Mouse (Mus musculus) midbrain, embryonic 13.5 days (tissue): ENCODE measurements around the gene Pwwp2a. TPM values are rescaled to one million over a fixed set of nuclear protein-coding genes. Genes with fewer than 3 reads are reported as not detected.
A peak's percentile ranks its signal among the peaks of the same experiment; 100 is the strongest.

ENCODE experiments used
- ATAC-seq: fragments of 200-750 bp; cut with Nextera tagmentation; 2 replicates; pipeline ENCODE4 v1.8.0; 2017; ENCODE audit warnings: mild to moderate bottlenecking, moderate TSS enrichment, moderate library complexity
- H3K27ac ChIP-seq: fragments of 300-500 bp; sonication (generic); 2 replicates; pipeline ENCODE4 v1.5.1; 2015; ENCODE audit warnings: inconsistent platforms, mild to moderate bottlenecking, moderate library complexity
- H3K27me3 ChIP-seq: fragments of 300-500 bp; sonication (generic); 2 replicates; pipeline ENCODE4 v1.6.1; 2015; ENCODE audit warnings: mild to moderate bottlenecking, inconsistent platforms
- H3K36me3 ChIP-seq: fragments of 300-500 bp; sonication (generic); 2 replicates; pipeline ENCODE4 v1.6.1; 2015; ENCODE audit warnings: mild to moderate bottlenecking, inconsistent platforms
- H3K4me1 ChIP-seq: fragments of 300-500 bp; sonication (generic); replicated peaks from 2 replicates; pipeline ENCODE4 v1.6.1; 2015; ENCODE audit warnings: inconsistent platforms
- H3K4me2 ChIP-seq: fragments of 300-500 bp; sonication (generic); replicated peaks from 2 replicates; pipeline ENCODE4 v1.6.1; 2015; ENCODE audit warnings: moderate library complexity, mild to moderate bottlenecking, inconsistent platforms
- H3K4me3 ChIP-seq: fragments of 300-500 bp; sonication (generic); replicated peaks from 2 replicates; pipeline ENCODE4 v1.5.1; 2015; ENCODE audit warnings: mild to moderate bottlenecking, inconsistent platforms
- H3K9ac ChIP-seq: fragments of 300-500 bp; sonication (generic); replicated peaks from 2 replicates; pipeline ENCODE4 v1.6.1; 2015; ENCODE audit warnings: mild to moderate bottlenecking, inconsistent platforms
- H3K9me3 ChIP-seq: fragments of 300-500 bp; sonication (generic); 2 replicates; pipeline ENCODE4 v1.6.1; 2016; ENCODE audit warnings: mild to moderate bottlenecking, inconsistent platforms
- WGBS: fragments of 180-500 bp; shearing (Covaris S2); methylation state at CpG from one replicate; pipeline ENCODE4 v1.1.7; 2015; 5-methylcytosine and 5-hydroxymethylcytosine counted together
- polyA plus RNA-seq: library from polyadenylated mRNA; unstranded; fragments of >200 nt; fragmentation: Nextera tagmentation; extraction: Ambion mirVana; gene quantifications from 2 replicates; pipeline ENCODE4 v1.2.1, GENCODE M21; 2015

The Pwwp2a gene
- polyA plus RNA-seq, 1 experiment from 2014 or later = 36.3 TPM

DNA sequence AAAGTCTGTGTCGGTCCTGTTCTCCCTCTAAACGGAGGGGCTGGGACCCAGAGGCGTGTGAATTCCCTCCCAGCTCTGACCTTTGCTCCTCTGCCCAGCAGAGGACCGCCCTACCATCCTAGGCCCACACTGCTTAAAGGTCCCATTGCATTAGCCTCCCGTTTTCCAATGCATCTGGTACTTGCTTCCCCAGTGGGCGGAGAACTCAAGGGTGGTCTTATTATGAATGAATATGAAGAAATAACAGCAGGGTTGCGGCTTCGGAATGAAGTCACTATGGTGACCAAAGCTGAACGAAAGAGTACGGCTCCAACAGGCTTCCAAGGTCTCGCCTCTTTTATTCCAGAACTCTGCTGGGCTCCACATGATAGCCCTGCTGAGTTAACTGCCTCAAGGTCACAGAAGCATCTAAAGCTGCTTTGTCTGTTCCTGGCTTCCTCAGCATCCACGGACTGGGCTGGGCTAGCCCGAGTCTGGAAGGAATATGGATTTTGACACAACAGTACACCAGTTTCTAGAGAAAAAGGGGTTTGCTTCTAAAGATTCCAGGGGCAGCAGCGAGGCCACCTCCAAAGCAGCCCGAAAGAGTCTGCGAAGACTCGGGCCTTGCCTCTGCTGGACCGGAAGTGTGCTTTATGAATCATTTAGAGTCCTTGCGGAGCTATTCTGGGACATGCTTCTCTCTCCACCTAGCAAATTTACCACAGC, 14.6 kb upstream of the Pwwp2a start:
- ATAC-seq = peak; percentile 83
- Histone ChIP-seq H3K27ac (peak overlapping the region; percentile 14; the same call in 1 of the 2 replicates), H3K36me3 (no peaks in the 10 kb centered on the region), H3K4me1 (peaks cover 14% of the 10 kb centered on the region), H3K27me3 (0 out of 2 replicates have a peak, but pooled peaks cover 5% of the 10 kb centered on the region), H3K4me3 (no peak overlapping the region), H3K9ac (no peak overlapping the region), H3K4me2 (no peak overlapping the region), H3K9me3 (peaks cover 2% of the 10 kb centered on the region; the same call in 1 of the 2 replicates)
- 37% methylated on average over 19 of the region's 19 CpGs for WGBS

DNA sequence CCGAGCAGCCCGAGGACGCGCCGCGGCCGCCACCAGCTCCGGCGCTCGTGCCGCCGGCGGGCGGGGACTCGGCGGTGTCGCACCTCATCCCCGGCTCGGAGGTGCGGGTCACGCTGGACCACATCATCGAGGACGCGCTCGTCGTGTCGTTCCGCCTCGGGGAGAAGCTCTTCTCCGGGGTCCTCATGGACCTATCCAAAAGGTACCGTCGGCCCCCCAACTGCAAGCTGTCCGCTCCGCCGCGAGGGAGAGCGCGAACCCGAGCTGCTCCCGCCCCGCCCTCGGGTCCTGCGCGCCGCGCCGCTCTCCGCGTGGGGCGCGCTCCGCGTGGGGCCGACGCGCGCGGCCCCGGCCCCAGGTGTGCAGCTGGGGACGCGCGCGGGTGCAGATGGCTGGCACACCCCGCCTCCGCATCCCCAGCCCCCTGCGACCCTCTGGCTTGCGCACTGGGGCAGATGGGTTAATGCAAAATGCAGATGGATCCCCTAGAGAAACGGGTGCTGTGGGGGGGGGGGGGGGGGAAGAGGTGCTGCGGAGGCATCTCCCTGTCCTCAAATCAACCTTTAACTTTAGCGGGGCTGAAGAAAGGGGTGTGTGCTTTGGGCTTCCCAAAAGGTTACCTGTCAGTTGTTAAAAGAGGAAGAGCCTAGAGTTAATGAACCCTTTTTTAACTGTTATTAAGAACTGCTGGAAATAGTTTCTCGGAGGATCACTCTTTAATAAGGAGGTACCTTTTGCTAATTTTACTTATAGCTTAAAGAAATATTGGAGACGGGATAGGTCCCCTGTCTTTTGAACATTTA, 818 bp downstream of the Pwwp2a start:
- Histone ChIP-seq H3K4me1 (peaks cover 43% of the 10 kb centered on the region), H3K9ac (peak overlapping the region; percentile 97), H3K9me3 (no peaks in the 10 kb centered on the region), H3K27ac (peak overlapping the region; percentile 97), H3K4me3 (peak overlapping the region; percentile 90), H3K36me3 (peaks cover 9% of the 10 kb centered on the region), H3K4me2 (peak overlapping the region; percentile 70), H3K27me3 (no peaks in the 10 kb centered on the region)
- 1% methylated on average over 70 of the region's 72 CpGs for WGBS
- peak; percentile 44 for ATAC-seq

GRCm38 (mm10) chr11:43688850-43689249, 7.1 kb downstream of the Pwwp2a start:
- 87% methylated on average over 1 of the region's 1 CpGs for WGBS

DNA sequence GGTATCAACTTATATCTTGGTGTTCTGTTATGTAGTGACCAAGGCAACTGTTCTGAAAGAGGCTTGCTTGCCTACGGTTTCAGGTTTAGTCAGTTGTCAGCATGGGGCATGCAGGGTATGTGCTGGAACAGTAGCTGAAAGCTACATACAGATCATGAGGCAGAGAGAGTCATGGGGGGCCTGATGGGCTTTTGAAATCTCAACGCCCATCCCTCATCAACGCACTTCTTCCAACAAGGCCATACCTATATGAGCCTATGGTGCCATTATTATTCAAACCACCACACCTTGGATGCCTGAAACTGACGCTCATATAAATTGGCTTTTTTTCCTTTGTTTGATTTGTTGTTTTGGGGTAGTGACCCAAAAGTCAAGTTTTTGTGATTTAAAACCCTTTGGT, 14.8 kb downstream of the Pwwp2a start:
- ATAC-seq = no peak
- WGBS = 89% methylated on average over 4 of the region's 4 CpGs

More at GRCm38 (mm10) chr11:43688850-43689249, 7.1 kb downstream of the Pwwp2a start:
- H3K27me3 ChIP-seq = no peaks in the 10 kb centered on the region
- peaks cover 54% of the 10 kb centered on the region for H3K36me3 ChIP-seq
- no peak for ATAC-seq
- no peak overlapping the region for H3K27ac ChIP-seq
- H3K4me2 ChIP-seq = no peak overlapping the region
- H3K9ac ChIP-seq = no peak overlapping the region
- no peak overlapping the region for H3K4me3 ChIP-seq
- no peaks in the 10 kb centered on the region for H3K9me3 ChIP-seq
- H3K4me1 ChIP-seq = peaks cover 26% of the 10 kb centered on the region

GRCm38 (mm10) chr11:43698621-43699020, 16.8 kb downstream of the Pwwp2a start:
- Histone ChIP-seq H3K27me3 (no peaks in the 10 kb centered on the region), H3K27ac (no peak overlapping the region), H3K4me2 (no peak overlapping the region), H3K4me1 (0 out of 2 replicates have a peak, but pooled peaks cover 5% of the 10 kb centered on the region), H3K9ac (no peak overlapping the region), H3K4me3 (no peak overlapping the region), H3K9me3 (no peaks in the 10 kb centered on the region), H3K36me3 (peaks cover 47% of the 10 kb centered on the region)
- ATAC-seq = no peak
- whole genome bisulfite sequencing = 94% methylated on average over 5 of the region's 5 CpGs

More for the DNA sequence above, 14.8 kb downstream of the Pwwp2a start:
- no peaks in the 10 kb centered on the region for H3K27me3 ChIP-seq
- no peak overlapping the region for H3K9ac ChIP-seq
- peaks cover 60% of the 10 kb centered on the region for H3K36me3 ChIP-seq
- no peak overlapping the region for H3K4me3 ChIP-seq
- H3K4me2 ChIP-seq = no peak overlapping the region
- H3K9me3 ChIP-seq = no peaks in the 10 kb centered on the region
- no peak overlapping the region for H3K27ac ChIP-seq
- 0 out of 2 replicates have a peak, but pooled peaks cover 5% of the 10 kb centered on the region for H3K4me1 ChIP-seq

DNA sequence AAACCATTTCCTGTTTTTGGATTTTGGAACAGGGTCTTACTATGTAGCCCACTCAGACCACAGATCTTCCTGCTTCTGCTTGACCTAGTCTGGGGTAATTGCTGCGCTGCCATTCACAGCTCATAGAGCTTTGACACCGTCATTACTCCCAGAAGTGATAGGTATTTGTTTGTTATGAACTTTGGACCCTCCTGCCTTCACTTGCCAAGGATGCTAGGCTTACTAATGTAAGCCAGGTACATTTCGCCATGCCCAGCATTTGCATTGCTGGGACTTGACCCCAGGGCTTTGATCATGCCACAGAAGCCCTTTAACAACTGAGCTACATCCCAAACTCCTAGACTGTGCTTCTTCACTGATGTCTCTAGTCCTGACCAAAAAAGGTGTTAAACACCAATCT, 18.5 kb downstream of the Pwwp2a start:
- Histone ChIP-seq H3K4me2 (no peak overlapping the region), H3K9ac (no peak overlapping the region), H3K27me3 (no peaks in the 10 kb centered on the region), H3K36me3 (peaks cover 43% of the 10 kb centered on the region), H3K9me3 (no peaks in the 10 kb centered on the region), H3K27ac (no peak overlapping the region), H3K4me3 (no peak overlapping the region), H3K4me1 (0 out of 2 replicates have a peak, but pooled peaks cover 5% of the 10 kb centered on the region)
- WGBS = 95% methylated on average over 3 of the region's 3 CpGs
- ATAC-seq = no peak

DNA sequence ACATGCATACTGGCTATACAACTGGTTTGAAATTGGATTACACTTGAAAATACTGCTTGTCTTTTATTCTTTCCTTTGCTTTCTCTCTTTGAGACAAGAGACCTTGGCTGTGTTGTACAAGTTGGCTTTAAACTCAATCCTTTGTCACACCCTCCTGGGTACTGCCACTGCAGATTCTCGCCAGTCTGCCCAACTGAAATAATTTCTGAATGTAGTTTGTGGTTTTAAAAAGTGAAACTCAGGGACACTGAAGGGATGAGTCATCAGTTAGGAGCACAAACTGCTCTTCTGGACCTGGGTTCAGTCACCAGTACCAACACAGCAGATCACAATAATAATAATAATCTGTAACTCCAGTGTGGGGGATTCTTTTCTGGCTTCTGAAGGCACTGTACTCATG, 21.8 kb downstream of the Pwwp2a start:
- no peak overlapping the region for H3K4me3 ChIP-seq
- H3K9me3 ChIP-seq = no peaks in the 10 kb centered on the region
- WGBS = 85% methylated on average over 1 of the region's 1 CpGs
- no peaks in the 10 kb centered on the region for H3K4me1 ChIP-seq
- H3K4me2 ChIP-seq = no peak overlapping the region
- H3K9ac ChIP-seq = no peak overlapping the region
- ATAC-seq = no peak
- H3K27ac ChIP-seq = no peak overlapping the region
- peaks cover 45% of the 10 kb centered on the region for H3K36me3 ChIP-seq
- no peaks in the 10 kb centered on the region for H3K27me3 ChIP-seq

- 93% methylated on average over 10 of the region's 10 CpGs for WGBS
- Histone ChIP-seq H3K9me3 (no peaks in the 10 kb centered on the region), H3K9ac (no peak overlapping the region), H3K36me3 (peaks cover 36% of the 10 kb centered on the region), H3K4me1 (no peaks in the 10 kb centered on the region), H3K27me3 (no peaks in the 10 kb centered on the region), H3K4me2 (no peak overlapping the region), H3K4me3 (no peak overlapping the region), H3K27ac (no peak overlapping the region)
- no peak for ATAC-seq
Observed at GRCm38 (mm10) chr11:43705751-43706150, 24.0 kb downstream of the Pwwp2a start.

DNA sequence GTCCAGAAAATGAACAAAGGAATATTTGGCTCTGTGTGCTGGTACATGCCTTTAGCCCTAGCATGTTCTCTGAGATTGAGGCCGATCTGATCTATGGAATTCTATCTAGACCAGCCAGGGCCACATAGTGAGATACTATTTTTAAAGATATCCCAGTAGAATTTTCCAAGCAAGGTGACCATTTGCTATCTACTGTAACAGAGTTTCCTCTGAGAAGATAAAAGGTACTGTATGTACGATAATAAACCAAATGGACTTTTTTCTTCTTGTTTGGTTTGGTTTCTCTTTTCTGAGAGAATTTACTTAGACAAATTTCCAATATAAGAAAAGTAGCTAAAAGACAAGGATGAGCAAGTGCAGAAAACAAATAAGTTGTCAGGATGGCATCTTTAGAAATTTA, 26.6 kb downstream of the Pwwp2a start:
- WGBS = 94% methylated on average over 2 of the region's 2 CpGs
- no peak overlapping the region for H3K9ac ChIP-seq
- H3K4me3 ChIP-seq = no peak overlapping the region
- no peaks in the 10 kb centered on the region for H3K9me3 ChIP-seq
- no peak for ATAC-seq
- no peak overlapping the region for H3K4me2 ChIP-seq
- H3K27me3 ChIP-seq = no peaks in the 10 kb centered on the region
- peaks cover 31% of the 10 kb centered on the region for H3K36me3 ChIP-seq
- no peaks in the 10 kb centered on the region for H3K4me1 ChIP-seq
- no peak overlapping the region for H3K27ac ChIP-seq

DNA sequence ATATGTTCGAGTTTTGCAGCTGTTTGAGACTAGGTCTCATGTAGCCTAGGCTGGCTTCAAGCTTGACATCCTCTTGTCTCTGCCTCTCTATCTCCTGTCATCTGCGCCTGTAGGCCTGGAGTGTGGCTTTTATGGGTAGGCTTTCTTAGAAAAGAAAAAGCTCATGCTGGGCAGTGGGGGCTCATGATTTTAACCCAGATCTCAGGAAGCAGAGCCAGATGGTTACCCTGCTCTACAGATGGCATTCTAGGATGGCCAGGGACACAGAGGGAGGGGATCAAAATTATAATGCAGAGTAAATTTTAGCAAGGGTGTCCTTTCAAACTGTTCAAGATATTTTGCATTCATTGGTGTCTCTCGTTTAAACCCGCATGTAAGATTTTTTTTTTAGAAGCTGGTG, 30.4 kb downstream of the Pwwp2a start:
- Histone ChIP-seq H3K27me3 (no peaks in the 10 kb centered on the region), H3K4me2 (no peak overlapping the region), H3K27ac (no peak overlapping the region), H3K9me3 (no peaks in the 10 kb centered on the region), H3K4me1 (no peaks in the 10 kb centered on the region), H3K36me3 (peaks cover 31% of the 10 kb centered on the region), H3K4me3 (no peak overlapping the region), H3K9ac (no peak overlapping the region)
- 94% methylated on average over 4 of the region's 4 CpGs for WGBS
- no peak for ATAC-seq

DNA sequence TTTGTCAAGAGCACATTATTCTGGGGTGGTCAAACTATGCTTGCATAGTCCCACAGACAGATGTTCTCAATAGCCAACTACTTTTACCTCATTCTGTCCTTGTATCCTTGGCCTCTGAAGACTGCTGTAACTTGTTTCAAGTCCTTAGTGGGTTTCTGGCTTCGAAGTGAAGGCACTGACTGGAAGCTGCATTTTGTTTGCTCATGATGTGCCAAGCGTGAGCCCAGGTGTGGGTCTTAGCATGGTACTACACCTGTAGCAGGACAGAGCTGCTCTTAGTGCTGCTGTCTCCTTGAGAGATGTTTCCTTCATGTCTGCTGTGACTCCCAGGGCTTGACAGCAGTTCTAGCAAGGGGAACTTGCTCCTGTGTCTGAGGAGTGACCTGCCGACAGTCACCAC, 41.6 kb downstream of the Pwwp2a start:
- 95% methylated on average over 3 of the region's 3 CpGs for WGBS

DNA sequence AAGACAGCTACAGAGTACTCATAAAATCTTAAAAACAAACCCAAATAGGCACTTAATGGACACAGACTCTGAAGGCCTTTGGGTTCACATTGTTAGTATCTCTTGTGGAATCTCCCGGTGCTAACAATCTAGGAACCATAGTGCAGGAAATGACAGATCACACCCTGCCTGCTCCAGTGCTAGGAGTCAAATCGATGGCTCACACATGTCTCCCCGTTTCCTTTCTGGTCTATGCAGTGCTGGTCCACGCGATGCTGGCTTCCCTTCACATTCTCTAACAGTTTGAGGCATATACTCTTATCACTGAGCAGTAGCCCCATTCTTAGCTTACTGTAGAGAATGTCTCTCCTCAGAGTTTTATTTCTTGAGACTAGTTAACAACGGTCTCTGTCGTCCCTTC, 46.0 kb downstream of the Pwwp2a start:
- no peak for ATAC-seq
- Histone ChIP-seq H3K4me2 (no peak overlapping the region), H3K36me3 (peaks cover 42% of the 10 kb centered on the region), H3K9me3 (no peaks in the 10 kb centered on the region), H3K4me1 (no peaks in the 10 kb centered on the region), H3K27me3 (no peaks in the 10 kb centered on the region), H3K27ac (no peak overlapping the region), H3K4me3 (no peak overlapping the region), H3K9ac (no peak overlapping the region)
- 85% methylated on average over 7 of the region's 7 CpGs for WGBS

More for the DNA sequence above, 41.6 kb downstream of the Pwwp2a start:
- H3K27ac ChIP-seq = no peak overlapping the region
- no peak overlapping the region for H3K9ac ChIP-seq
- no peak overlapping the region for H3K4me3 ChIP-seq
- H3K27me3 ChIP-seq = no peaks in the 10 kb centered on the region
- peaks cover 27% of the 10 kb centered on the region for H3K36me3 ChIP-seq
- no peaks in the 10 kb centered on the region for H3K9me3 ChIP-seq
- H3K4me2 ChIP-seq = no peak overlapping the region
- no peaks in the 10 kb centered on the region for H3K4me1 ChIP-seq
- no peak for ATAC-seq
